ENCODE assay signal across 7 mouse cellular contexts in genomic region chr16:4404933-4405761, GRCm38 (mm10). TPM values are rescaled to one million over a fixed set of nuclear protein-coding genes. Genes with fewer than 3 reads are reported as not detected.
A peak's percentile ranks its signal among the peaks of the same experiment; 100 is the strongest.
DNase-seq lines count a peak whose midpoint lies in the region; ATAC-seq lines count a peak whose summit lies in the region.

No protein-coding gene starts in this region.

- H3K36me3 ChIP-seq in kidney, embryonic 16.5 days (ENCODE audit: insufficient read depth, low read length) = no peaks in the 10 kb centered on the region

- H3K4me3 ChIP-seq in kidney, embryonic 16.5 days (ENCODE audit: low read length) = no peak overlapping the region

- WGBS in kidney, embryonic 16.5 days = 40% methylated on average over 8 of the region's 8 CpGs

- no peak overlapping the region for H3K9ac ChIP-seq in kidney, embryonic 16.5 days (replicated peaks; ENCODE audit: low read length)

- H3K4me1 ChIP-seq in kidney, embryonic 16.5 days (ENCODE audit: insufficient read depth, low read length) = peaks cover 13% of the 10 kb centered on the region; the same call in 1 of the 2 replicates

- H3K27me3 ChIP-seq in kidney, embryonic 16.5 days (ENCODE audit: insufficient read depth, low read length) = no peaks in the 10 kb centered on the region

- H3K4me2 ChIP-seq in kidney, embryonic 16.5 days (replicated peaks; ENCODE audit: low read depth, low read length) = no peak overlapping the region

- no peak for ATAC-seq in kidney, embryonic 16.5 days (ENCODE audit: low FRiP score, low TSS enrichment)
- peak; percentile 95 for ATAC-seq in granulocyte monocyte progenitor cell, adult 5-6 weeks (replicated peaks; ENCODE audit: poor library complexity, severe bottlenecking)
- peak; percentile 58; the same call in 1 of the 2 replicates for ATAC-seq in megakaryocyte progenitor cell, adult 5-6 weeks (replicated peaks; ENCODE audit: poor library complexity)

- DNase-seq in kidney, adult 11 months = peak; percentile 69
- DNase-seq in R1 (ENCODE audit: low read depth, low spot score) = peak; percentile 76
- DNase-seq in spleen, postnatal 10 days (ENCODE audit: low spot score in 2 of 2) = no peak
- DNase-seq in cerebellum, adult 8-10 months = no peak

- H3K9me3 ChIP-seq in kidney, embryonic 16.5 days (ENCODE audit: low read length) = no peaks in the 10 kb centered on the region

- no peak overlapping the region for H3K27ac ChIP-seq in kidney, embryonic 16.5 days (ENCODE audit: low read length)

RNA-seq across cellular contexts. Expression of gene Adcy9, which starts 15.2 kb away (rescaled TPM):
- polyA plus RNA-seq in kidney, embryonic 16.5 days (2015; fragmentation: Nextera tagmentation; extraction: Ambion mirVana) = 1.0 and 1.1 TPM in 2 replicates
- 1.5 and 2.9 TPM in 2 replicates for total RNA-seq in granulocyte monocyte progenitor cell, adult 5-6 weeks (2014; fragmentation: Nextera tagmentation)
- 2.5 and 4.7 TPM in 2 replicates for total RNA-seq in granulocyte monocyte progenitor cell, adult 5-6 weeks (2017)
- 1.1 and 2.7 TPM in 2 replicates for total RNA-seq in megakaryocyte progenitor cell, adult 5-6 weeks (2015)
- 3.7 and 4.7 TPM in 2 replicates for total RNA-seq in megakaryocyte progenitor cell, adult 5-6 weeks (2017)

Comparison
In these comparisons a context has a peak if more than half of its experiments do, and no peak if none do; other contexts are left out.
1. DNase-seq: peak in kidney, adult 11 months (single experiment) and R1 (single experiment); none in spleen, postnatal 10 days (0 of 2) and cerebellum, adult 8-10 months (single experiment).